Mouse (Mus musculus): Measurements from ENCODE around the gene Mtmr14.

The Mtmr14 gene

GRCm38 (mm10) chr6:113237542-113238270 is at the start of gene Mtmr14:
Gene Mtmr14 (plus strand): TSS chr6:113237843.
- peak; percentile 99 for DNase-seq

- DNase-seq: peak; percentile 30
These were observed 43.7 kb upstream of the Mtmr14 start for GRCm38 (mm10) chr6:113193765-113194460.

- DNase-seq: no peak
These were observed 43.2 kb upstream of the Mtmr14 start for GRCm38 (mm10) chr6:113194517-113194840.

GRCm38 (mm10) chr6:113194841-113195595 is 42.6 kb upstream of the Mtmr14 start, which contains the start of gene Lhfpl4:
Gene Lhfpl4 (minus strand): TSS chr6:113195384.
- no peak for DNase-seq

GRCm38 (mm10) chr6:113195596-113195992 is 42.0 kb upstream of the Mtmr14 start:
- DNase-seq: no peak

GRCm38 (mm10) chr6:113216280-113216679 is 21.4 kb upstream of the Mtmr14 start:
- no peak for DNase-seq

GRCm38 (mm10) chr6:113225798-113226197 is 11.8 kb upstream of the Mtmr14 start:
- peak; percentile 2 for DNase-seq

- DNase-seq: no peak
These were observed 10.9 kb upstream of the Mtmr14 start for GRCm38 (mm10) chr6:113226705-113227104.

- no peak for DNase-seq
These were observed 2.5 kb upstream of the Mtmr14 start for GRCm38 (mm10) chr6:113235141-113235540.

- DNase-seq: no peak
These were observed 799 bp downstream of the Mtmr14 start for GRCm38 (mm10) chr6:113238442-113238841.

- DNase-seq: no peak
These were observed 5.1 kb downstream of the Mtmr14 start for GRCm38 (mm10) chr6:113242753-113243152.

GRCm38 (mm10) chr6:113245585-113245984 is 7.9 kb downstream of the Mtmr14 start:
- no peak for DNase-seq

GRCm38 (mm10) chr6:113250786-113251185 is 13.1 kb downstream of the Mtmr14 start:
- DNase-seq: no peak

GRCm38 (mm10) chr6:113251921-113252320 is 14.3 kb downstream of the Mtmr14 start:
- no peak for DNase-seq

- DNase-seq: no peak
These were observed 17.3 kb downstream of the Mtmr14 start for GRCm38 (mm10) chr6:113254899-113255298.

- no peak for DNase-seq
These were observed 23.7 kb downstream of the Mtmr14 start for GRCm38 (mm10) chr6:113261174-113261858.

GRCm38 (mm10) chr6:113263531-113263930 is 25.9 kb downstream of the Mtmr14 start:
- DNase-seq: no peak

- DNase-seq: no peak
These were observed 26.8 kb downstream of the Mtmr14 start for GRCm38 (mm10) chr6:113264429-113264828.

- no peak for DNase-seq
These were observed 29.5 kb downstream of the Mtmr14 start for GRCm38 (mm10) chr6:113266996-113267655.

GRCm38 (mm10) chr6:113267988-113268387 is 30.3 kb downstream of the Mtmr14 start:
- no peak for DNase-seq

- no peak for DNase-seq
These were observed 34.7 kb downstream of the Mtmr14 start for GRCm38 (mm10) chr6:113272365-113272764.

GRCm38 (mm10) chr6:113276846-113277245 is 39.2 kb downstream of the Mtmr14 start:
- DNase-seq: no peak

- DNase-seq: no peak
These were observed 44.0 kb downstream of the Mtmr14 start for GRCm38 (mm10) chr6:113281676-113282075.
